Mouse (Mus musculus) mature B cell (primary cell): ENCODE measurements around the gene C87977.
"Not testable (repeated sequence)": the region's sequence is repeated elsewhere in the genome, so short reads cannot be mapped to it uniquely, and the experiment has no call there.

Experiments
- in situ Hi-C: fragments of 300-500 bp; cut with MboI; formaldehyde crosslinking; loops from 2 replicates; pipeline ENCODE4 v1.14.3; 2019

Gene C87977

GRCm38 (mm10) chr4:144213218-144213617 lies at the start of gene C87977:
Gene C87977 (minus strand): TSS chr4:144213318.
- in situ Hi-C loops = not testable (repeated sequence)

GRCm38 (mm10) chr4:144254768-144255167 lies 41.6 kb upstream of the C87977 start:
- in situ Hi-C loops = not testable (repeated sequence)

- in situ Hi-C loops = no loop called here
These were observed 22.7 kb downstream of the C87977 start, which contains the start of gene Oog2 for GRCm38 (mm10) chr4:144190419-144190818. Gene Oog2 (plus strand): TSS chr4:144190719.

- in situ Hi-C loops = no loop called here
These were observed 50.6 kb downstream of the C87977 start, which contains the start of gene Oog3 for GRCm38 (mm10) chr4:144162563-144162962. Gene Oog3 (minus strand): TSS chr4:144162663.
